Mouse (Mus musculus) limb, embryonic 12.5 days (tissue): ENCODE measurements around the gene Apol11a. TPM values are rescaled to one million over a fixed set of nuclear protein-coding genes. Genes with fewer than 3 reads are reported as not detected.

ENCODE experiments used
- ATAC-seq: fragments of 200-750 bp; cut with Nextera tagmentation; 2 replicates; pipeline ENCODE4 v1.8.0; 2017; ENCODE audit warnings: low read depth, moderate TSS enrichment; ENCODE audit not compliant: insufficient number of reproducible peaks, insufficient read depth, low FRiP score, low TSS enrichment
- H3K27ac ChIP-seq: fragments of 300-500 bp; sonication (generic); 2 replicates; pipeline ENCODE4 v1.5.1; 2016; ENCODE audit warnings: mild to moderate bottlenecking, moderate library complexity
- H3K27me3 ChIP-seq: fragments of 300-500 bp; sonication (generic); 2 replicates; pipeline ENCODE4 v1.6.1; 2016; ENCODE audit warnings: mild to moderate bottlenecking, moderate library complexity
- H3K36me3 ChIP-seq: fragments of 300-500 bp; sonication (generic); 2 replicates; pipeline ENCODE4 v1.6.1; 2016; ENCODE audit warnings: mild to moderate bottlenecking, moderate library complexity
- H3K4me1 ChIP-seq: fragments of 300-500 bp; sonication (generic); replicated peaks from 2 replicates; pipeline ENCODE4 v1.6.1; 2016
- H3K4me2 ChIP-seq: fragments of 300-500 bp; sonication (generic); 2 replicates; pipeline ENCODE4 v1.6.1; 2016; ENCODE audit warnings: mild to moderate bottlenecking, moderate library complexity
- H3K4me3 ChIP-seq: fragments of 300-500 bp; sonication (generic); replicated peaks from 2 replicates; pipeline ENCODE4 v1.5.1; 2016; ENCODE audit warnings: mild to moderate bottlenecking
- H3K9ac ChIP-seq: fragments of 300-500 bp; sonication (generic); replicated peaks from 2 replicates; pipeline ENCODE4 v1.6.1; 2016; ENCODE audit warnings: mild to moderate bottlenecking, moderate library complexity
- H3K9me3 ChIP-seq: fragments of 300-500 bp; sonication (generic); 2 replicates; pipeline ENCODE4 v1.6.1; 2016; ENCODE audit warnings: mild to moderate bottlenecking, moderate library complexity
- polyA plus RNA-seq: library from polyadenylated mRNA; unstranded; fragments of >200 nt; fragmentation: Nextera tagmentation; extraction: Ambion mirVana; gene quantifications from 2 replicates; pipeline ENCODE4 v1.2.1, GENCODE M21; 2016

Gene Apol11a
- polyA plus RNA-seq, 1 experiment from 2014 or later: not detected

- no peak for ATAC-seq
- Histone ChIP-seq H3K4me2 (no peak overlapping the region), H3K9ac (no peak overlapping the region), H3K36me3 (no peaks in the 10 kb centered on the region), H3K9me3 (no peaks in the 10 kb centered on the region), H3K27me3 (no peaks in the 10 kb centered on the region), H3K4me3 (no peak overlapping the region), H3K4me1 (no peaks in the 10 kb centered on the region), H3K27ac (no peak overlapping the region)
Observed at GRCm38 (mm10) chr15:77563219-77563618, 55.1 kb downstream of the Apol11a start.

Other genes with a start within 250 kb of the Apol11a start
- gene Rbfox2, start 201.3 kb upstream of the Apol11a start, polyA plus RNA-seq: 78.4 and 79.3 TPM in 2 replicates
- not detected in 2 replicates for gene Apol7a, start 109.2 kb upstream of the Apol11a start, polyA plus RNA-seq
- not detected in 2 replicates for gene Apol9a, start 97.1 kb upstream of the Apol11a start, polyA plus RNA-seq
- gene Apol7b, start 60.8 kb upstream of the Apol11a start, polyA plus RNA-seq: not detected in 2 replicates
- not detected in 2 replicates for gene Apol10a, start 31.2 kb upstream of the Apol11a start, polyA plus RNA-seq
- not detected in 2 replicates for gene Apol7c, start 25.0 kb downstream of the Apol11a start, polyA plus RNA-seq
- gene 1700025B11Rik, start 53.6 kb downstream of the Apol11a start, polyA plus RNA-seq: not detected in 2 replicates
- gene Apol10b, start 87.9 kb downstream of the Apol11a start, polyA plus RNA-seq: not detected in 2 replicates
- gene Gm36245, start 91.0 kb downstream of the Apol11a start, polyA plus RNA-seq: not detected in 2 replicates
- gene Apol11b, start 135.0 kb downstream of the Apol11a start, polyA plus RNA-seq: not detected in 2 replicates
- gene Apol7e, start 190.6 kb downstream of the Apol11a start, polyA plus RNA-seq: 0.09 TPM in 1 of 2 replicates, not detected in the other
- not detected in 2 replicates for gene Apol9b, start 220.8 kb downstream of the Apol11a start, polyA plus RNA-seq
- 0.15 and 0.23 TPM in 2 replicates for gene Apol8, start 248.7 kb downstream of the Apol11a start, polyA plus RNA-seq